Mouse (Mus musculus): ENCODE results near the gene Lck. TPM values are rescaled to one million over a fixed set of nuclear protein-coding genes. Genes with fewer than 3 reads are reported as not detected.
A peak's percentile ranks its signal among the peaks of the same experiment; 100 is the strongest.

The Lck gene
- polyA plus RNA-seq, 1 experiment from 2014 or later: 9.2 TPM

GRCm38 (mm10) chr4:129614093-129614492, 40.7 kb upstream of the Lck start, which contains the start of gene Dcdc2b:
Gene Dcdc2b (minus strand): TSS chr4:129614257.
- H3K4me1 ChIP-seq: peaks cover 12% of the 10 kb centered on the region
- no peak within 1 kb of the TSS for H3K4me2 ChIP-seq (replicated peaks)
- H3K27me3 ChIP-seq: no peaks in the 10 kb centered on the region
- H3K9ac ChIP-seq (replicated peaks): no peak within 1 kb of the TSS
- no peak for ATAC-seq (replicated peaks)
- H3K27ac ChIP-seq (replicated peaks): no peak within 1 kb of the TSS
- 71% methylated on average over 6 of the region's 6 CpGs for WGBS
- no peaks in the 10 kb centered on the region for H3K9me3 ChIP-seq
- peaks cover 13% of the 10 kb centered on the region for H3K36me3 ChIP-seq
- no peak within 1 kb of the TSS for H3K4me3 ChIP-seq

- Histone ChIP-seq H3K4me3 (no peak overlapping the region), H3K4me1 (0 out of 2 replicates have a peak, but pooled peaks cover 3% of the 10 kb centered on the region), H3K27ac (replicated peaks) (no peak overlapping the region), H3K4me2 (replicated peaks) (no peak overlapping the region), H3K9me3 (no peaks in the 10 kb centered on the region), H3K36me3 (peaks cover 25% of the 10 kb centered on the region), H3K9ac (replicated peaks) (no peak overlapping the region), H3K27me3 (no peaks in the 10 kb centered on the region)
- 73% methylated on average over 4 of the region's 4 CpGs for WGBS
- ATAC-seq (replicated peaks): no peak
These were observed 37.0 kb upstream of the Lck start for GRCm38 (mm10) chr4:129610472-129610871.

DNA sequence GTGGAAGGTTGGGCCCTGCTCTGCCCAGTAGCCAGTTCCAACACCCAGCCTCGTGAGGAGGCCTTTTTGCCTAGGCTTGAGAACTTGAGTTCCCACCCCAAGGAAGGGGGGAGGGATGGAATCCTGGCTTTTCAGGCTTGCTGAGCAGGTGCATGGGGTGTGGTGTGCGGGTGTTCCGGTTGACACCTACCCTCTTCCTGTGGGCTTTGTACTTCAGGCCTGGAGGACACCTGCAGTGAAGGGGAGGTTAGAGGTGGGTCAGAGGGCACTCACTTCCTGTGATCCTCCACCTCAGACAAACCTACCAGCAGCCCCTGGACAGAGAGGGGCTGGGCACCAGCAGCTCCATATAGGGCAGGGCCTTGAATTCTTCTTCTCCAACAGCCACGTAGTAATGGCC, 36.6 kb upstream of the Lck start:
- H3K27ac ChIP-seq (replicated peaks): no peak overlapping the region
- H3K9ac ChIP-seq (replicated peaks): no peak overlapping the region
- no peaks in the 10 kb centered on the region for H3K9me3 ChIP-seq
- no peak overlapping the region for H3K4me2 ChIP-seq (replicated peaks)
- no peak for ATAC-seq (replicated peaks)
- H3K36me3 ChIP-seq: peaks cover 28% of the 10 kb centered on the region
- H3K4me3 ChIP-seq: no peak overlapping the region
- H3K27me3 ChIP-seq: no peaks in the 10 kb centered on the region
- H3K4me1 ChIP-seq: 0 out of 2 replicates have a peak, but pooled peaks cover 3% of the 10 kb centered on the region
- WGBS: 77% methylated on average over 4 of the region's 4 CpGs

GRCm38 (mm10) chr4:129609139-129609631, 35.7 kb upstream of the Lck start:
- ATAC-seq (replicated peaks): 0 out of 2 replicates have a peak, but pooled peaks have one; percentile 6
- Histone ChIP-seq H3K4me1 (0 out of 2 replicates have a peak, but pooled peaks cover 1% of the 10 kb centered on the region), H3K27me3 (no peaks in the 10 kb centered on the region), H3K4me2 (replicated peaks) (no peak overlapping the region), H3K9ac (replicated peaks) (no peak overlapping the region), H3K9me3 (no peaks in the 10 kb centered on the region), H3K36me3 (peaks cover 35% of the 10 kb centered on the region), H3K4me3 (no peak overlapping the region), H3K27ac (replicated peaks) (no peak overlapping the region)
- WGBS: 83% methylated on average over 12 of the region's 12 CpGs

DNA sequence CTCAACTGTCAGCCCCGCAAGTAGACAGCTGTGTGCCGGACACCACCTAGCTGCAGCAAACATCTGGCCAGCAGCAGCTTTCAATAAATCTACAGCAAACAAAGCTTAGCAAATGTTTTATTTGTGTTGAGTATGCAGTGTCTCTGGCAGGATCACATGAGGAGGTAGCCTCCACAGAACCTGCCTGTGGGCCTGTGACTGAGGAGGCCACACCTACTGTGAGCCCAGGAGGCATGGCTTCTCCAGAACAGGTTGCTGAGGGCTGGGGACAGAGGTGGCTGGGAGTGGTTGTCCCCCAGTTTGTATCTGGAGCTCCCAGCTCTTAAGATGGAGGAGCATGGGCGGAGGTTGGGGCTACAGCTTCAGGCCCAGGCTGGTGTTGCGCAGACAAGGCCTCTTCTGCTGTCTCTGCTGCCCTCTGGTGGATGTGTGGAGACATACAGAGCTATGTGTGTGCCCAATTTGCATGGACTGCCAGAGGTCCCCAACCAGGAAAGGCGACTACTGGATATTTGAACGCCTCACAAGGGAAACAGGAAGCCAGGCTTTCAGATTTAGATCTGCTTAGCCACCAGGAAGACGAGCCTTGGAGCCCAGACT, 35.1 kb upstream of the Lck start:
- peak; percentile 84 for ATAC-seq (replicated peaks)
- Histone ChIP-seq H3K9me3 (no peaks in the 10 kb centered on the region), H3K4me2 (replicated peaks) (no peak overlapping the region), H3K4me3 (no peak overlapping the region), H3K27me3 (no peaks in the 10 kb centered on the region), H3K9ac (replicated peaks) (no peak overlapping the region), H3K4me1 (no peaks in the 10 kb centered on the region), H3K36me3 (peaks cover 42% of the 10 kb centered on the region), H3K27ac (replicated peaks) (peak overlapping the region; percentile 35; the same call in 1 of the 2 replicates)
- 38% methylated on average over 7 of the region's 7 CpGs for WGBS

DNA sequence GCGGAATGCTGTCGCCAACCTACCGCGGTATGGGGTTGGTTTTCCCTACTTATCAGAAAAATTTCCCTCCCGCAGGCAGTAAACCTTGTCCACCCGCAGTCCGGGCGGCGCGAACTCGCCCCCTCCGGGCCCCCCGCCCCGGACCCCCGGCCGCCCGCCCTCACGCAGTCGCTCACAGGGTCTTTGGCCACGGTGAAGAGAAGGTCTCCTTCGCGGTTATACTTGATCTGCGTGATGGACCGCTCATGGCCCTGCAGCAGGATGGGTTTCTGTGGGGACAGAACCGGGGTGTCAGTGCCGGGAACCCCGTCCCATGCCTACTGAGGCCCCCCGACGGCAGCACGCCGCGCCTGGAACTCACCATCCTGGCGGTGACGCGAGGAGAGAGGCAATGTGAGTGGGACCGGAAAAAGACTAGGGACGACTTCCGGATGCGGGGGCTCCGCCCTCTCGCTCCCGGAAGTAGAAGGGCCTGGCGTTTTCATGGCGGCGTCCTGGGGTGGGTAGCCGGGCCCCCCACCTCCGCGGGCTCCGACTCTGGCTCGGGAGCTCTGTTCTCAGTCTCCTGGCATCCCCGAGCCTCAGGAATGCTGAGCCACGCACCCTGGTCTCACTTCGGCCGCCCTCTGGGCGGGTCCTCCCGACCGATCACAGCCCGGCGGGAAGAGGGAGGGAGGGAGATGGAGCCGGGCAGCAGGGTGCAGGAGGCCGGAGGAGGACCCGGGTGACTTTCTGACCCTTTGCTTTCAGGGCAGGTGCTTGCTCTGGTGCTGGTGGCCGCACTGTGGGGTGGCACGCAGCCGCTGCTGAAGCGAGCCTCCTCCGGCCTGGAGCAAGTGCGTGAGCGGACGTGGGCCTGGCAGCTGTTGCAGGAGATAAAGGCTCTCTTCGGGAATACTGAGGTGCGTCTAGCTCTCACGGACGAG, 27.1 kb upstream of the Lck start, which contains the start of the genes Eif3i and Tmem234:
Gene Eif3i (minus strand): TSS at position 416 of the 926 bp plus-strand sequence.
Gene Tmem234 (plus strand): TSS at position 436 of the 926 bp plus-strand sequence.
- Histone ChIP-seq H3K9me3 (no peaks in the 10 kb centered on the region), H3K4me3 (peak within 1 kb of the TSS; percentile 83), H3K4me1 (peaks cover 34% of the 10 kb centered on the region), H3K9ac (replicated peaks) (peak within 1 kb of the TSS; percentile 84), H3K27me3 (no peaks in the 10 kb centered on the region), H3K27ac (replicated peaks) (peak within 1 kb of the TSS; percentile 70), H3K36me3 (peaks cover 30% of the 10 kb centered on the region), H3K4me2 (replicated peaks) (peak within 1 kb of the TSS; percentile 76)
- peak; percentile 95 for ATAC-seq (replicated peaks)
- WGBS: under 1% methylated on average over 74 of the region's 74 CpGs

DNA sequence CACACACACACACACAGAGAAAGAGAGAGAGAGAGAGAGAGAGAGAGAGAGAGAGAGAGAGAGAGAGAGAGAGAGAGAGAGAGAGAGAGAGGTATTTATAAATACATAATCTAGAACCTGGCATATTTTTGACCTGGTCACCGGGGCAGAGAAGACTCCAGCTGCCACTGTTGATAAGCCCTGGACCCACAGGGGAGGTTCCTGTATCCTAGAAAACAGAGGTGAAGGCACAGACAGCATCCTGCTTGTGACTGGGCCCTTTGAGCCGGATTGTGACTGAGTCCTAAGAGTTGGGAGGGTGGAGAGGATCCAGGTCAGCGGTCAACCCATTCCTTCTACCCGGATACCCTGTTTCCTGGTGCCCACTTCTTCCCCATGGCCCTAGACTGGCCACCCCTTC, 15.4 kb upstream of the Lck start:
- 85% methylated on average over 4 of the region's 4 CpGs for WGBS

DNA sequence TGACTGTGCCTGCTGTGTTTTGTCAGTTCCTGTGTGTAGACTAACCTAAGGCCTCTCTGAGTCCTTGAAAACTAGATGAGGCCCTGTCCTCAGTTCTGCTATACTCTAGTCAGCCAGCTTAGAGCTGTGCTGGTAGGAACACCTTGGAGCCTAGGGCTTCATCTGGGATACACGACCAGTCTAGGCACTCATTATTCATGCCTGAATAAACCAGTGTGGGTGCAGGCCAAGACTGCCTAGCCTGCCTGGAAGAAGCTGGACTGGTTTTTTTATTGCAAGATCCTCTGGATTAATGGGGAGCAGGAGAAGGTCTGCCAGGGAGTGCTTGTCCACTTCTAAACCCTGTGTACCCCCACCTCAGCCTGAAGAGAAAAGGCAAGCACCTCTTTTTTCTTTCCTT, 13.5 kb upstream of the Lck start:
- H3K4me2 ChIP-seq (replicated peaks): no peak overlapping the region
- H3K9ac ChIP-seq (replicated peaks): no peak overlapping the region
- no peak overlapping the region for H3K27ac ChIP-seq (replicated peaks)
- H3K4me3 ChIP-seq: no peak overlapping the region
- no peaks in the 10 kb centered on the region for H3K9me3 ChIP-seq
- ATAC-seq (replicated peaks): no peak
- peaks cover 10% of the 10 kb centered on the region for H3K4me1 ChIP-seq
- WGBS: 21% methylated on average over 1 of the region's 1 CpGs
- H3K36me3 ChIP-seq: peaks cover 20% of the 10 kb centered on the region
- 0 out of 2 replicates have a peak, but pooled peaks cover 2% of the 10 kb centered on the region for H3K27me3 ChIP-seq

More for the DNA sequence above, 15.4 kb upstream of the Lck start:
- Histone ChIP-seq H3K9me3 (no peaks in the 10 kb centered on the region), H3K4me1 (peaks cover 10% of the 10 kb centered on the region), H3K27ac (replicated peaks) (no peak overlapping the region), H3K4me2 (replicated peaks) (no peak overlapping the region), H3K9ac (replicated peaks) (no peak overlapping the region), H3K4me3 (no peak overlapping the region), H3K36me3 (peaks cover 37% of the 10 kb centered on the region), H3K27me3 (0 out of 2 replicates have a peak, but pooled peaks cover 2% of the 10 kb centered on the region)
- no peak for ATAC-seq (replicated peaks)

DNA sequence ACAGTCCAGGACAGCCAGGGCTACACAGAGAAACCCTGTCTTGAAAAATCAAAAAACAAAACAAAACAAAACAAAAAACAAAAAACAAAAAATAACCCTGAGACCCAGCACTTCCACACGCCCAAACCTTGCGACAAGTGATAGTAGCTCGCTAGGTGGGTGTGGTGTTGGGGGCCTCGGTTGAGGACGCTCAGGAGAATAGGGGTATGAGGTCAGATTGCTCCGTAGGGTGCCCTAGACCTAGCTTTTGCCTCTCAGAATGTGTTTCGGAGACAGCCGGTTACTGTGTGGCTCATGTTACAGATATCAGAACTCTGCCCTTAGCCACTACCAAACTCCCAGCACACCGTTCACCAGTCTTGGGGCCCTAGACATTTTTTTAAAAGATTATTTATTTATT, 12.3 kb upstream of the Lck start:
- Histone ChIP-seq H3K4me2 (replicated peaks) (no peak overlapping the region), H3K9ac (replicated peaks) (no peak overlapping the region), H3K4me3 (no peak overlapping the region), H3K36me3 (peaks cover 9% of the 10 kb centered on the region), H3K9me3 (no peaks in the 10 kb centered on the region), H3K4me1 (peaks cover 10% of the 10 kb centered on the region), H3K27me3 (0 out of 2 replicates have a peak, but pooled peaks cover 2% of the 10 kb centered on the region), H3K27ac (replicated peaks) (no peak overlapping the region)
- WGBS: 83% methylated on average over 9 of the region's 9 CpGs
- no peak for ATAC-seq (replicated peaks)

GRCm38 (mm10) chr4:129584884-129585608, 11.6 kb upstream of the Lck start:
- peak; percentile 57 for ATAC-seq (replicated peaks)
- H3K36me3 ChIP-seq: 0 out of 2 replicates have a peak, but pooled peaks cover 1% of the 10 kb centered on the region
- H3K9me3 ChIP-seq: no peaks in the 10 kb centered on the region
- H3K9ac ChIP-seq (replicated peaks): peak overlapping the region; percentile 29; the same call in 1 of the 2 replicates
- 0 out of 2 replicates have a peak, but pooled peaks cover 2% of the 10 kb centered on the region for H3K27me3 ChIP-seq
- WGBS: 2% methylated on average over 36 of the region's 36 CpGs
- peak overlapping the region; percentile 48 for H3K4me2 ChIP-seq (replicated peaks)
- H3K4me3 ChIP-seq: peak overlapping the region; percentile 37
- H3K27ac ChIP-seq (replicated peaks): no peak overlapping the region
- H3K4me1 ChIP-seq: peaks cover 10% of the 10 kb centered on the region

DNA sequence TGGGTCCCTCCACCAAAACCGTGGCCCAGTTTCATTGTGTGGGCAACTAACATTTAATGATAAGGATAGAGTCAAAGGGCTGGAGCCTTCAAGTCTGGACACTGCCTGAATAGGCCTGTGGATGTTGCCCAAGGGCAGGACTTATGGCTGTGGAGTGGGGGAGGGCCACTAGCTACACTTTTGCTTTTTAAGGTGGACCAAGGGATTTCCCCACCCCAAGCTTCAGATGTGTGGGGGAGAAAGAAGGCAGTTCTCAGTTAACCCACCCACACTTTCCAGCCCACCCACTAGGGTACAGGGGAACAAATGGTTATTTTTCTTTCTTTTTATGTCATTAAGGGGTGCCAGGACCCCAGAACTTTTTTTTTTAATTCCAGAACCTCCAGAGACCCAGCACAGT, 10.9 kb upstream of the Lck start:
- H3K9me3 ChIP-seq: no peaks in the 10 kb centered on the region
- no peaks in the 10 kb centered on the region for H3K36me3 ChIP-seq
- H3K27me3 ChIP-seq: 0 out of 2 replicates have a peak, but pooled peaks cover 2% of the 10 kb centered on the region
- H3K27ac ChIP-seq (replicated peaks): no peak overlapping the region
- 82% methylated on average over 1 of the region's 1 CpGs for WGBS
- peak overlapping the region; percentile 48; the same call in 1 of the 2 replicates for H3K4me2 ChIP-seq (replicated peaks)
- ATAC-seq (replicated peaks): no peak
- no peak overlapping the region for H3K9ac ChIP-seq (replicated peaks)
- peak overlapping the region; percentile 37 for H3K4me3 ChIP-seq
- peaks cover 10% of the 10 kb centered on the region for H3K4me1 ChIP-seq
